Mouse (Mus musculus) embryonic facial prominence, embryonic 12.5 days (tissue): ENCODE measurements around the gene Polg. TPM values are rescaled to one million over a fixed set of nuclear protein-coding genes. Genes with fewer than 3 reads are reported as not detected.

Experiments
- ATAC-seq: fragments of 200-750 bp; cut with Nextera tagmentation; 2 replicates; pipeline ENCODE4 v1.8.0; 2017; ENCODE audit not compliant: insufficient number of reproducible peaks, insufficient read depth, low FRiP score, low TSS enrichment
- H3K27ac ChIP-seq: fragments of 300-500 bp; sonication (generic); 2 replicates; pipeline ENCODE4 v1.5.1; 2016; ENCODE audit warnings: mild to moderate bottlenecking
- H3K27me3 ChIP-seq: fragments of 300-500 bp; sonication (generic); 2 replicates; pipeline ENCODE4 v1.6.1; 2016; ENCODE audit warnings: mild to moderate bottlenecking, moderate library complexity
- H3K36me3 ChIP-seq: fragments of 300-500 bp; sonication (generic); 2 replicates; pipeline ENCODE4 v1.6.1; 2016; ENCODE audit warnings: mild to moderate bottlenecking
- H3K4me1 ChIP-seq: fragments of 300-500 bp; sonication (generic); 2 replicates; pipeline ENCODE4 v1.6.1; 2016
- H3K4me2 ChIP-seq: fragments of 300-500 bp; sonication (generic); replicated peaks from 2 replicates; pipeline ENCODE4 v1.6.1; 2016; ENCODE audit warnings: mild to moderate bottlenecking, moderate library complexity
- H3K4me3 ChIP-seq: fragments of 300-500 bp; sonication (generic); 2 replicates; pipeline ENCODE4 v1.5.1; 2016; ENCODE audit warnings: mild to moderate bottlenecking
- H3K9ac ChIP-seq: fragments of 300-500 bp; sonication (generic); 2 replicates; pipeline ENCODE4 v1.6.1; 2016; ENCODE audit warnings: mild to moderate bottlenecking, moderate library complexity
- H3K9me3 ChIP-seq: fragments of 300-500 bp; sonication (generic); 2 replicates; pipeline ENCODE4 v1.6.1; 2016; ENCODE audit warnings: mild to moderate bottlenecking, moderate library complexity
- WGBS: fragments of 180-500 bp; shearing (Covaris S2); methylation state at CpG from one replicate; pipeline ENCODE4 v1.1.7; 2016; 5-methylcytosine and 5-hydroxymethylcytosine counted together
- polyA plus RNA-seq: library from polyadenylated mRNA; unstranded; fragments of >200 nt; fragmentation: Nextera tagmentation; extraction: Ambion mirVana; gene quantifications from 2 replicates; pipeline ENCODE4 v1.2.1, GENCODE M21; 2016

Gene Polg
- polyA plus RNA-seq, 1 experiment from 2014 or later = 42.3 TPM

DNA sequence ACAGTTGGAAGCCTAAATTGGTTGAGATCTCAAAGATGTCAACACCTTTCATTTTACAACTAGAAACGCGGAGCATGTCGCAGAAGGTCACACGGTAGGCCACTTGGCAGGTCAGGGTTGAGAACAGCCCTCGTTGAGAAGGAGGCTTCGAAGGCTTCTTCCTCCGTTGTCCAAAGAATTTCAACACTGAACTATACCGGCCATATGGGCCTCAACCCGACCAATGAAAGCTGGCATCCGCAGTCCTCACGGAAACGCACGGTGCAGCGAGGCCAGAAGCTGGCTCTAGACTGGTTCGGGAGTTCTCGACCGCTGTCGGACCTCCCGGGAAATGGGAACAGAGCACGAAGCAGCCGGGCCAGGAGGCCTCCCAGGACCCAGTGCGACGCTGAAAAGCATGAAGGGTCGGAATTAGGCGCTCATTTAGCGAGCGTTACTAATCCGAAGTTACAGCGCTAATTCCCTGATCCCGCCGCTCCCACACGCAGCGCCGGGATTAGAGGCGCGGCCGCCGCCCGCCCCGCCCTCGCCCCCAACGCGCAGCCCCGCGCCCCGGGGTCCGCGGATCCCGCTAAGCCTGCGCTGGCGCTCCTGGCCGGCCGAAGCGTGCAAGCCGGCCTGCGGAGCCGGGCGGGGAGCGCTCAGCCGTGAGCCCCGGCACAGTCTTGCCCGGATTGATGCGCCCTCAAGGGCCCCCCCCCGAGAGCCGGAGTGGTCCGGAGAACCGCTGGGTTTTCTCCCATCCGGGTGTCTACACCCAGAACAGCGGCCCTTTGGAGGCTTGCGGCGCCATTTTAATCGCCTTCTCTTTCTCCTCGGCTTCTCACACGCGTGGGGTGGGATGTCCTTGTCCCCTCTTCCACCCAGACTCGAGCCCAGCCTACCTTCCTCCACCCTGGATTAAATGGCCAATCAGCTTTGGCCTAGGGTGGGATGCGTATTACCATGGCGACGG lies 42.4 kb upstream of the Polg start:
- peaks cover 9% of the 10 kb centered on the region; the same call in 1 of the 2 replicates for H3K4me1 ChIP-seq
- 1% methylated on average over 77 of the region's 79 CpGs for WGBS

DNA sequence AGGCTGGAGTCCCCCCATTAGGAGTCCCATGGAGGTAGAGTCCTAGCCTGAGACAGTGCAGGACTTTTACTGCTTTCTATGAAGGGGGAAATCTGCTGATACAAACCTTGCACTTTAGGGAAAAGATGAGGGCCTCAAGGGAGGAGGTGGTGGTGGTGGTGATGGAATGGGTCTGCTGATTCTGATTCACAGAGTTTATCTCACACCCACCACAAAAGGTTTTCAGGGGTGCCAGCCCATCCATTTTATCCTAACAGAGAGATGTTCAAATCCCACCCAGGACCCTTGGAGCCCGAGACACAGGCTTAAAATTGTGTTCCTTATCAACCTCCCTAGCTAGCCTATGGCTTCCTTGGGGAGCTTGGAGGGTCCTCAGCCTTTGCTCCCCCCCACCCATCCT lies 41.6 kb upstream of the Polg start:
- Histone ChIP-seq H3K4me2 (no peak overlapping the region), H3K9ac (no peak overlapping the region), H3K9me3 (no peaks in the 10 kb centered on the region), H3K27ac (no peak overlapping the region), H3K4me3 (peak overlapping the region; percentile 10; the same call in 1 of the 2 replicates), H3K36me3 (no peaks in the 10 kb centered on the region), H3K4me1 (peaks cover 9% of the 10 kb centered on the region; the same call in 1 of the 2 replicates), H3K27me3 (peaks cover 99% of the 10 kb centered on the region)
- no peak for ATAC-seq
- 5% methylated on average over 1 of the region's 1 CpGs for WGBS

More for the DNA sequence above, 42.4 kb upstream of the Polg start:
- no peak for ATAC-seq
- Histone ChIP-seq H3K9ac (no peak overlapping the region), H3K27me3 (peaks cover 99% of the 10 kb centered on the region), H3K9me3 (no peaks in the 10 kb centered on the region), H3K4me3 (peak overlapping the region; percentile 29), H3K27ac (peak overlapping the region; percentile 46; the same call in 1 of the 2 replicates), H3K4me2 (peak overlapping the region; percentile 46), H3K36me3 (no peaks in the 10 kb centered on the region)

DNA sequence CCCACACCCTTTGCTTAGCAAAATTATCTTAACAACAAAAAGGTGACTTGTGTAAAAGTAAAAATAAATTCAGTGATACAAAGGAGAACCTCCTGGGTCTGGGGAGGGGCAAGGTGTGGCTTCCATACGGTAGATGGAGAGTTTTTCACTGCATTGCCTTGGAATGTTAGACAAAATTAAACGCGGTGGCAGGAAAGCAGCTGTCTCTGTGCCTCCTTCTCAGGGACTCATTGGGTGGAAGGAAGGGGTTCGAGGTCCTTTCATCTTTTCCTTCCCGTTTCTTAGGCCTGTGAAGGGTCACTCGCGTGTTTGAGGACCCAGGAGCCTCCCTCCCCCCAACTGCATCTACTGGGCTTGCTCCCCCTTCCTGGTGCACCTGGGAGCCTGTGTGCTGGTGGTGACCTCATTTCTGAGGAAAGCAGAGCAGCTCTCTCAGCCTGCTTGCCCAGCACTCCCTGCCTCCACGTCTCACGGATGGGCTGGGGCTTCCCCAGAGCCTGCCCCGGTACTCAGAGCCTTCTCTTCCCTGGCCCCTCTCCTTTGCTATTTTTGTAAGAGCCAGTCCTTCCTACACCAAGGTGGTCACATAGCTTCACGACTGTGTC lies 41.0 kb upstream of the Polg start:
- Histone ChIP-seq H3K4me2 (no peak overlapping the region), H3K36me3 (no peaks in the 10 kb centered on the region), H3K27me3 (peaks cover 99% of the 10 kb centered on the region), H3K9ac (no peak overlapping the region), H3K27ac (no peak overlapping the region), H3K9me3 (no peaks in the 10 kb centered on the region), H3K4me3 (peak overlapping the region; percentile 43; the same call in 1 of the 2 replicates), H3K4me1 (peaks cover 9% of the 10 kb centered on the region; the same call in 1 of the 2 replicates)
- ATAC-seq = no peak
- whole genome bisulfite sequencing = 3% methylated on average over 11 of the region's 11 CpGs

DNA sequence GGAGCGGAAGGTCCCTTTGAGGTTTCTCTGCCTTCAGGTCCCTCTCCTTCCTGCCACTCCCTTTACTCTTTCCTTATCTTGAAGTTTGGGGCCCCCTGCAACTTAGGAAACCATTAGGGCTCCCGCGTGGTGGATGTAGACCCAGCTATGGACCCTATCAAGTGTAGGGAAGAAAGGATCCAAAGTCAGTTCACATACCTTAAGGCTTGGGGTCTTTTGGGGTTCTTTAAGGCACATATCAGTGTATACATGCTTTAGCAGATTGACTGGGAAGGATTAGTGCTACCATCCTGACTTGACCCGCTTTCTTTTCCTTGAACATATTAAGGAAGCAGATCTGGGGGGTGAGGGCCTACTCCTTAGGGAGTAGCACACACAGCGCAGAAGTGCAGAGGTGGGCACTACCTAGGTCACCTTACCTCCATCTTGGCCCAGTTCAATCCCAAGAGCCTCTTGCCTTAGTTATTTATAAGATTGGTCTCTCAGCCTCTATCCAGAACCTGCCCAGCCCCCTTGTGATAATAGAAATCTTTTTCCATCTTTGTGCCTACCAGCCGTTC lies 40.4 kb upstream of the Polg start:
- no peaks in the 10 kb centered on the region for H3K36me3 ChIP-seq
- 4% methylated on average over 6 of the region's 6 CpGs for WGBS
- no peak overlapping the region for H3K4me2 ChIP-seq
- peaks cover 99% of the 10 kb centered on the region for H3K27me3 ChIP-seq
- H3K9ac ChIP-seq = no peak overlapping the region
- H3K4me3 ChIP-seq = peak overlapping the region; percentile 43; the same call in 1 of the 2 replicates
- ATAC-seq = no peak
- no peaks in the 10 kb centered on the region for H3K9me3 ChIP-seq
- H3K4me1 ChIP-seq = peaks cover 9% of the 10 kb centered on the region; the same call in 1 of the 2 replicates
- H3K27ac ChIP-seq = no peak overlapping the region

DNA sequence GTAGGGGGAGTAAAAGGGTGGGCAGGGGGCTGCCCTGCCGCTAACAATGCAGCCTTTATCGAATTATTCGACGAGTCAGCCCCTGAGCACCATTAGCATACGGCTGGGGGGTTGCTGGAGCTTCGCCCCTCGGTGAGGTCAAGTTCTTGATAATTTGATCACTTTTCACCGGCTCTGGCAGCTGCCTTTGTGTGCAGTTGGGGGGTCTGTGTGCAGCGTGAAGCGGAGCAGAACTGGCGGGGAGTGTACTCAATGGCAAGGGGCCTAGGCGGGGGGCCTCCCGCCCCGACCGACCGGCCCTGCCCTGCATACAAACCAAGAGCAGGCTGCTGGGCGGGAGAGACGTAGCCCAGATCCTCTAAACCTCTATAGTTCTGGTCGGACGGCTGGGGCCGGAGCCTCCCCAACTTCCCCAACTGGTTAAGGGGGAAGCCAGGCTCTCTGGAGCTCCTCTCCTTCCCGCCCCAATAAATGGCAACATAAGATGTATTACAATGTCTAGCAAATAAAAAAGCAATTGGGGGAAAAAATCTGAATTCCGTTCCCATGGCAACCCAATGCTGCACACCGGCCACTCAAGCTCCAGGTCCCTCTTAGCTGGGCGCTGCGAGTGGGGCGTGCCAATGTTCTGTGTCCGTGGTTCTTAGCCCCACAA lies 39.8 kb upstream of the Polg start:
- Histone ChIP-seq H3K27ac (no peak overlapping the region), H3K36me3 (no peaks in the 10 kb centered on the region)

DNA sequence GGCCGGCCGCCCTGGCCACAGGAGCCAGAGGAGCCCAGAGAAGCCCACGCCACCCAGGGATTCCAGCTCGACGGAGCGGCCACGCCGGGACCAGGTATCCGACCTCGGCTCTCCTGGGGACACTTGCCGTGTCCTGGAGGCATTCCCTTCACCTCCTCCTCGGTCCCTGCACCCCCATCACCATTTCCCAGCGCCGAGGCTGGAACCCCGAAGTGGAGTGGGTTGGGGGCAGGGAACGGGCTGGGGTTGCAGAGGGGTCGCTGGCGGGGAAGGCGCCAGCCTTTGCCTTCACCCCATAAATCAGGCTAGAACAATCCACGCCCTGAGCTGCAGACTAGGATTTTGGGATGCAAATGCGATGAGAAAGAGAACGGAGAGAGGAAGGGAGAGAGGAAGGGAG lies 39.2 kb upstream of the Polg start:
- Histone ChIP-seq H3K36me3 (no peaks in the 10 kb centered on the region), H3K9me3 (no peaks in the 10 kb centered on the region), H3K9ac (peak overlapping the region; percentile 44; the same call in 1 of the 2 replicates), H3K27ac (0 out of 2 replicates have a peak overlapping the region, but pooled peaks have one; percentile 23), H3K4me2 (peak overlapping the region; percentile 66), H3K27me3 (peaks cover 100% of the 10 kb centered on the region), H3K4me3 (peak overlapping the region; percentile 43), H3K4me1 (peaks cover 9% of the 10 kb centered on the region; the same call in 1 of the 2 replicates)
- ATAC-seq = no peak
- WGBS = 1% methylated on average over 22 of the region's 22 CpGs

More for the DNA sequence above, 39.8 kb upstream of the Polg start:
- Histone ChIP-seq H3K27me3 (peaks cover 99% of the 10 kb centered on the region), H3K9ac (no peak overlapping the region), H3K4me3 (peak overlapping the region; percentile 43; the same call in 1 of the 2 replicates), H3K4me2 (peak overlapping the region; percentile 5; the same call in 1 of the 2 replicates), H3K4me1 (peaks cover 9% of the 10 kb centered on the region; the same call in 1 of the 2 replicates), H3K9me3 (no peaks in the 10 kb centered on the region)
- WGBS = under 1% methylated on average over 28 of the region's 28 CpGs
- ATAC-seq = peak; percentile 44; the same call in 1 of the 2 replicates

DNA sequence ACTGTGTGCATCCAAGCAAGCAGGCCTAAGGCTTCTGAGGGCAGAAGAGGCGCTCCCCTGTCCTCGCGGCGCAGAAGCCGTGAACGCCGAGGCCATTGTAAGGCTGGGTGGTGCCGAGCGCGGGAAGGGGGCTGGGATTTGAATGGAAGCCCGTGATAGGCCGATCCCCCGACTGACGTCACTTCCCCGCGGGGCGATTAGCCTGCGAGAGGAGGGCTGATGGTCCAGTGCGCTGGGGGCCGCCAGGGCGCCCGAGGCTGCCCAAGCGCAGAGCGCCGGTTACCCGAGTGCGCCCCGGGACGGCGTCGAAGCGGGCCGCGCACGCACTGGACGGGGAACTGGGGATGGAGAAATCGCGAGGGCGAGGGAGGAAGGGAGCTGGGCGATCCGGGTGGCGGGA lies 38.6 kb upstream of the Polg start:
- Histone ChIP-seq H3K9ac (peak overlapping the region; percentile 44; the same call in 1 of the 2 replicates), H3K36me3 (no peaks in the 10 kb centered on the region), H3K4me1 (peaks cover 13% of the 10 kb centered on the region; the same call in 1 of the 2 replicates), H3K27ac (0 out of 2 replicates have a peak overlapping the region, but pooled peaks have one; percentile 23), H3K4me2 (peak overlapping the region; percentile 66), H3K27me3 (peaks cover 100% of the 10 kb centered on the region), H3K4me3 (peak overlapping the region; percentile 43), H3K9me3 (no peaks in the 10 kb centered on the region)
- peak; percentile 81 for ATAC-seq
- under 1% methylated on average over 36 of the region's 42 CpGs for WGBS

DNA sequence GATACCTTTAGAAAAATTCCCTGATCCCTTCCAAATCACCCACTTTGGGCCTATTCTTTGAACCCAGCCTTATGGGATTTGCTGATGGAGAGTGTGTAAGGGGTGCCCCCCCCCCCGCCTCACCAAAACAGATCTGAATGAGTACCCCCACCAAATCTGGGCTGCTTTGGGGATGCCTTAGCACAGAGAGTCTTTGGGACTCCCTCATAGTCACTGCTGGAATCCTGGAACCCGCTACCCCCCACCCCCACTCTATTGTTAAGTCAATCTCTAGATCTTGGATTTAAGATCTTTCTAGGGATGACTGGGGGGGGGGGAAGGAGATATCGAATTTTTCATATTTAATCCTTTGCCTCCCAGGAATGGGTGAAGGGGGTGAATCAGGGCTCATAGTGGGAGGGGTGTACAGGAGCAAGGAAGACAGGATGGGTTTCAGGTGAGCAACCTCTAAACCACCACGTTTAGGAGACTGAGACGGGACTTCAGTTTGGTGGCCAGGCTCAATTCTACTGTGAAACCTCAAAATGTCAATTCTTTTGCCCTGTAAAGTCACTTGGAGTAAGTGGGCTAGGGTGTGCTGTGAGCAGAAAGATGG lies 37.6 kb upstream of the Polg start:
- H3K4me3 ChIP-seq = no peak overlapping the region

DNA sequence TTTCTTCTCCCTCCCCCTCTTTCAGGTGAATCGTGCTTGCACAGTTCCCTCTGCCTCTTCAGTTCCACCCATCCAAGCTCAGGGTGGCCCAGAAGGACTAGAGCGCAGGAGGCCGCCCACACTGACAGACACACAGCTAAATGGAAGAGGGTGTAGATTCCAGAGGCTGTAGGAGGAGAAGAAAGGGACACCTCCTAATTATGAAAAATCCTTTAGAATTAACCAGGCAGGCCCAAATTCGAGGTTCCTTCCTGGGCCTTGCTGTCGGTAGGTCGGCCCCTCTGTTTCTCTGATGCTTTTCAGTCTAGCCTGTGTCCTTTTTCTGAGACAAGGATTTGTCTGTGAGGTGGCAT lies 36.9 kb upstream of the Polg start:
- Histone ChIP-seq H3K9me3 (no peaks in the 10 kb centered on the region), H3K4me2 (0 out of 2 replicates have a peak overlapping the region, but pooled peaks have one; percentile 13), H3K9ac (no peak overlapping the region), H3K4me1 (peaks cover 14% of the 10 kb centered on the region; the same call in 1 of the 2 replicates), H3K4me3 (peak overlapping the region; percentile 3; the same call in 1 of the 2 replicates), H3K36me3 (no peaks in the 10 kb centered on the region), H3K27me3 (peaks cover 100% of the 10 kb centered on the region), H3K27ac (no peak overlapping the region)
- WGBS = 4% methylated on average over 6 of the region's 6 CpGs
- ATAC-seq = no peak

More for the DNA sequence above, 37.6 kb upstream of the Polg start:
- Histone ChIP-seq H3K4me2 (peak overlapping the region; percentile 66), H3K36me3 (no peaks in the 10 kb centered on the region), H3K9me3 (no peaks in the 10 kb centered on the region), H3K9ac (no peak overlapping the region), H3K27me3 (peaks cover 100% of the 10 kb centered on the region), H3K27ac (no peak overlapping the region), H3K4me1 (peaks cover 14% of the 10 kb centered on the region; the same call in 1 of the 2 replicates)
- ATAC-seq = no peak
- WGBS = 5% methylated on average over 5 of the region's 5 CpGs

DNA sequence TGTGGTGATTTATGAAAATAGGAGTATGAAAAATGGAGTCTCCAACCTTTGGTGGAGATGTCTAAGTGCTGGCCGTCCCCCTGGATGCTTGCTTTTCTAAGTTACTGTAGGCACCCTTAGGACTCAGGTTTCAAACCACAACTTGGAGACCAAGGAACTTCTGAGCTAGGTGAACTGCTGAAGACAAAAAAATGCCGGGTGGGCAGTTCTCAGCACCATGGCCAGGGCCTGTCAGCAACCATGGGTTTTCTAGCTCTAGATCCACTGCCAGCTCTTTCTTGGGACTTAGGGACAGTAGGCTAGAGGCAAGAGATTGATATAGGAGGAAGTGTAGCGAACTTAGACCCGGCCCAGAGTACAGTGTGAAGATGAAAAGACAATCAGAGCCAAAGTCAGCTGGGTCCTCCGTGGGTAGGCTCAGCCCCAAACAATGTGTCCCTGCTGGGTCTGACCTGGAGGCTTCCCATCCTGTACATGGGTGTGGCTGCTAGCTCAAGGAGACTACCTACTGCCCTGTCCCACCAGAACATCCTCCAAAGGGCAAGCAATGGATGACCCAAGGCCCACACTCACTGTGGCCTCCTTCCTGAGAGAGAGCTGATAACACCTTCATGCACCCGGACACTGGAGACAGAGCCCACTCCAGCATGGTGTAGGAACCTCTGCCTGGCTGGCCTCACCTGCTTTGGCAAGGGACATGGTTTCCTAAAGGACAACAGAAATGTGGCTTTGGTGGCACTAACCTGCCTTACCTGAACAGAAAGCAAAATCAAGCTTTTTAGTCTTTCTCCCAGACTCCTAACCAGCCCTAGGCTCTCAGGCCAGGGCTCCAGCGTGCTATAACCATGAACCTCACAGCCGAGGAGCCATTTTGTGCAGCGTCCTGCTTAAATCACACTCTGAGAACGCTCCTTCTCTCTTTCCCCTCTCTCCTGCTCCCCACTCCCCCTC lies 36.3 kb upstream of the Polg start:
- H3K9ac ChIP-seq = no peak overlapping the region

More for the DNA sequence above, 36.3 kb upstream of the Polg start:
- 5% methylated on average over 10 of the region's 10 CpGs for WGBS
- Histone ChIP-seq H3K36me3 (no peaks in the 10 kb centered on the region), H3K4me1 (peaks cover 14% of the 10 kb centered on the region; the same call in 1 of the 2 replicates), H3K4me2 (0 out of 2 replicates have a peak overlapping the region, but pooled peaks have one; percentile 13), H3K4me3 (peak overlapping the region; percentile 3; the same call in 1 of the 2 replicates), H3K9me3 (no peaks in the 10 kb centered on the region), H3K27ac (no peak overlapping the region), H3K27me3 (peaks cover 100% of the 10 kb centered on the region)
- ATAC-seq = no peak
